Mouse (Mus musculus) neural tube, embryonic 11.5 days (tissue): ENCODE measurements around the gene Sart1. TPM values are rescaled to one million over a fixed set of nuclear protein-coding genes. Genes with fewer than 3 reads are reported as not detected.

ENCODE experiments used
- ATAC-seq: fragments of 200-750 bp; cut with Nextera tagmentation; 2 replicates; pipeline ENCODE4 v1.8.0; 2017; ENCODE audit warnings: moderate number of reproducible peaks, mild to moderate bottlenecking, moderate TSS enrichment, moderate library complexity; ENCODE audit not compliant: insufficient read depth, low FRiP score, low TSS enrichment
- DNase-seq: peaks from one replicate; pipeline ENCODE4 v3.0.0-alpha.2; 2015; ENCODE audit warnings: low spot score
- H3K27ac ChIP-seq: fragments of 300-500 bp; sonication (generic); 2 replicates; pipeline ENCODE4 v1.5.1; 2014; ENCODE audit warnings: low read depth, mild to moderate bottlenecking, low read length
- H3K27me3 ChIP-seq: fragments of 300-500 bp; sonication (generic); 2 replicates; pipeline ENCODE4 v1.6.1; 2014; ENCODE audit warnings: mild to moderate bottlenecking, low read length, mixed read lengths; ENCODE audit not compliant: control insufficient read depth, insufficient read depth
- H3K36me3 ChIP-seq: fragments of 300-500 bp; sonication (generic); 2 replicates; pipeline ENCODE4 v1.6.1; 2014; ENCODE audit warnings: mild to moderate bottlenecking, low read length, moderate library complexity, mixed read lengths; ENCODE audit not compliant: control insufficient read depth, insufficient read depth
- H3K4me1 ChIP-seq: fragments of 300-500 bp; sonication (generic); 2 replicates; pipeline ENCODE4 v1.6.1; 2014; ENCODE audit warnings: low read length, mixed read lengths; ENCODE audit not compliant: control insufficient read depth, insufficient read depth
- H3K4me2 ChIP-seq: fragments of 300-500 bp; sonication (generic); 2 replicates; pipeline ENCODE4 v1.6.1; 2014; ENCODE audit warnings: low read depth, mild to moderate bottlenecking, moderate library complexity
- H3K4me3 ChIP-seq: fragments of 300-500 bp; sonication (generic); 2 replicates; pipeline ENCODE4 v1.5.1; 2014; ENCODE audit warnings: low read depth, low read length
- H3K9ac ChIP-seq: fragments of 300-500 bp; sonication (generic); 2 replicates; pipeline ENCODE4 v1.6.1; 2014; ENCODE audit warnings: mild to moderate bottlenecking, low read length
- H3K9me3 ChIP-seq: fragments of 300-500 bp; sonication (generic); 2 replicates; pipeline ENCODE4 v1.6.1; 2016; ENCODE audit warnings: low read length; ENCODE audit not compliant: control insufficient read depth
- WGBS: fragments of 180-500 bp; shearing (Covaris S2); extraction: QIAGEN DNeasy Blood & Tissue Kit; methylation state at CpG from one replicate; pipeline ENCODE4 v1.1.7; 2014; 5-methylcytosine and 5-hydroxymethylcytosine counted together
- polyA plus RNA-seq: library from polyadenylated mRNA; unstranded; fragments of >200 nt; fragmentation: Nextera tagmentation; extraction: Ambion mirVana; gene quantifications from 2 replicates; pipeline ENCODE4 v1.2.1, GENCODE M21; 2014

The Sart1 gene
- polyA plus RNA-seq, 1 experiment from 2014 or later, result 79.9 TPM

DNA sequence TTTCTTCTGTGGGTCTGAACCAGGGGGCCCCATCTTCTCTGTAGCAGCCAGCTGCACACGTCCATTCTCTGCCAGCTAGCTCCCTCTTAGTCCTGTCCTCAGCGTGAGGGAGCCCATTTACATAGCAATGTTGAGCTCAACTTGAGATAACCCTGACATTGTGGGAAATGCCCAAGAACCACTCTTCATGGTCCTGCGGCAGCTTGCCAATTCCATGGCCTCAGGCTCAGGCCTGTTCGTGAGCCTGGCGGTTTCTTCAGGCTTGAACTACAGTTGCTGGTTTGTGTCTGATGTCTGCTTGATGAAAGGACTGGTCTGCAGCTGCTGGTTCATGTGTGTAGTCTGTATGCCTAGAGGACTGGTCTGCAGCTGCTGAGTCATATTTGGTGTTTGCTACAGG is 53.8 kb downstream of the Sart1 start:
- no peak for ATAC-seq
- H3K4me1 ChIP-seq, result no peaks in the 10 kb centered on the region
- 76% methylated on average over 5 of the region's 5 CpGs for WGBS
- no peak overlapping the region for H3K9ac ChIP-seq
- no peaks in the 10 kb centered on the region for H3K9me3 ChIP-seq
- no peaks in the 10 kb centered on the region for H3K27me3 ChIP-seq
- H3K4me3 ChIP-seq, result no peak overlapping the region
- H3K4me2 ChIP-seq, result no peak overlapping the region
- no peak overlapping the region for H3K27ac ChIP-seq
- no peaks in the 10 kb centered on the region for H3K36me3 ChIP-seq
- no peak for DNase-seq

DNA sequence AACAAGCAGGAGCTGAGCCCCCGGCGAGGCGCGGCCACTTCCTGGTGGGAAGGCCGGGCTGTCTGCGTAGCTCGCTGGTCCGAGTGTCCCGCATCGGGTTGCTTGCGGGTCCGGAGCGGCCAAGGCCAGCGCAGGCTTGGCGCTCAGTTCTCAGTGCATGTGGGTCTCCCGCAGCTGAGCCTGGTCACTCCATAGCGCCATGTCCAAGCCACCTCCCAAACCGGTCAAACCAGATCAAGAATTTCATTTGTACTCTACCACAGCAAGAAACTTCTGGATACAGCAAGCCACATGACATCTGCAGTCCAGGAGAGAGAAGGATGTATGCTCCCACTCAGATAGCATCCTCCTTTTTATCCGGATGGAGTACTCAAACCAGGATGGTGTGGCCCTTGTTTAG is 60.5 kb downstream of the Sart1 start:
- Histone ChIP-seq H3K36me3 (no peaks in the 10 kb centered on the region), H3K27me3 (no peaks in the 10 kb centered on the region), H3K4me3 (no peak overlapping the region), H3K4me1 (no peaks in the 10 kb centered on the region), H3K9ac (no peak overlapping the region), H3K27ac (no peak overlapping the region), H3K4me2 (no peak overlapping the region), H3K9me3 (no peaks in the 10 kb centered on the region)
- ATAC-seq, result no peak
- DNase-seq, result no peak
- WGBS, result 81% methylated on average over 19 of the region's 19 CpGs

Other genes with a start within 250 kb of the Sart1 start
- gene Pacs1, start 115.6 kb downstream of the Sart1 start, polyA plus RNA-seq, result 29.8 and 30.5 TPM in 2 replicates
- 405 and 416 TPM in 2 replicates for gene Sf3b2, start 93.2 kb downstream of the Sart1 start, polyA plus RNA-seq
- gene Gal3st3, start 90.4 kb downstream of the Sart1 start, polyA plus RNA-seq, result 16.2 and 17.8 TPM in 2 replicates
- not detected in 2 replicates for gene Catsper1, start 53.0 kb downstream of the Sart1 start, polyA plus RNA-seq
- 1.8 and 1.9 TPM in 2 replicates for gene Cst6, start 39.1 kb downstream of the Sart1 start, polyA plus RNA-seq
- gene Eif1ad, start 22.0 kb downstream of the Sart1 start, polyA plus RNA-seq, result 71.5 and 77.3 TPM in 2 replicates
- gene Banf1, start 21.5 kb downstream of the Sart1 start, polyA plus RNA-seq, result 440 and 442 TPM in 2 replicates
- gene Tsga10ip, start 13.8 kb upstream of the Sart1 start, polyA plus RNA-seq, result 0.31 TPM in 1 of 2 replicates, not detected in the other
- gene Drap1, start 36.3 kb upstream of the Sart1 start, polyA plus RNA-seq, result 197 and 205 TPM in 2 replicates
- gene AI837181, start 36.4 kb upstream of the Sart1 start, polyA plus RNA-seq, result 39.9 and 43.0 TPM in 2 replicates
- gene Fosl1, start 58.8 kb upstream of the Sart1 start, polyA plus RNA-seq, result not detected in 2 replicates
- 7.9 and 8.3 TPM in 2 replicates for gene Ccdc85b, start 69.2 kb upstream of the Sart1 start, polyA plus RNA-seq
- 110 and 119 TPM in 2 replicates for gene Fibp, start 71.9 kb upstream of the Sart1 start, polyA plus RNA-seq
- gene Ctsw, start 79.8 kb upstream of the Sart1 start, polyA plus RNA-seq, result 1.7 and 3.6 TPM in 2 replicates
- 55.5 and 55.6 TPM in 2 replicates for gene Efemp2, start 85.3 kb upstream of the Sart1 start, polyA plus RNA-seq
- gene Mus81, start 99.7 kb upstream of the Sart1 start, polyA plus RNA-seq, result 39.0 and 41.9 TPM in 2 replicates
- gene Cfl1, start 101.8 kb upstream of the Sart1 start, polyA plus RNA-seq, result 3,817 and 3,867 TPM in 2 replicates
- gene 1700020D05Rik, start 115.1 kb upstream of the Sart1 start, polyA plus RNA-seq, result 0.31 TPM in 1 of 2 replicates, not detected in the other
- 20.9 and 23.0 TPM in 2 replicates for gene Snx32, start 121.8 kb upstream of the Sart1 start, polyA plus RNA-seq
- 0.24 and 0.32 TPM in 2 replicates for gene Ovol1, start 171.9 kb upstream of the Sart1 start, polyA plus RNA-seq
- gene Ap5b1, start 179.3 kb upstream of the Sart1 start, polyA plus RNA-seq, result 2.3 and 2.6 TPM in 2 replicates
- 131 and 137 TPM in 2 replicates for gene Rnaseh2c, start 213.2 kb upstream of the Sart1 start, polyA plus RNA-seq
- gene Kat5, start 221.5 kb upstream of the Sart1 start, polyA plus RNA-seq, result 36.3 and 36.5 TPM in 2 replicates
- 32.5 and 34.4 TPM in 2 replicates for gene Rela, start 248.8 kb upstream of the Sart1 start, polyA plus RNA-seq